Mouse (Mus musculus) left cerebral cortex, postnatal 36 days (tissue): ENCODE results near the gene Fam213b. TPM values are rescaled to one million over a fixed set of nuclear protein-coding genes. Genes with fewer than 3 reads are reported as not detected.

Experiments used
- DNase-seq, 2 experiments: peaks; one replicate each; pipeline ENCODE4 v3.0.0; 2021 to 2022; ENCODE audit warnings: low spot score in 2 of 2, mixed read lengths in 1 of 2
- intact Hi-C: fragments of 180-260 bp; cut with DNase I; formaldehyde crosslinking; loops from one replicate; pipeline ENCODE4 v1.15.1; 2025
- total RNA-seq, 2 experiments: library from RNA; stranded (reverse); gene quantifications; 2 replicates each; pipeline ENCODE4 v1.2.3; 2021

Gene Fam213b
- total RNA-seq, 2 experiments from 2014 or later = 51.1 to 68.5 TPM

DNA sequence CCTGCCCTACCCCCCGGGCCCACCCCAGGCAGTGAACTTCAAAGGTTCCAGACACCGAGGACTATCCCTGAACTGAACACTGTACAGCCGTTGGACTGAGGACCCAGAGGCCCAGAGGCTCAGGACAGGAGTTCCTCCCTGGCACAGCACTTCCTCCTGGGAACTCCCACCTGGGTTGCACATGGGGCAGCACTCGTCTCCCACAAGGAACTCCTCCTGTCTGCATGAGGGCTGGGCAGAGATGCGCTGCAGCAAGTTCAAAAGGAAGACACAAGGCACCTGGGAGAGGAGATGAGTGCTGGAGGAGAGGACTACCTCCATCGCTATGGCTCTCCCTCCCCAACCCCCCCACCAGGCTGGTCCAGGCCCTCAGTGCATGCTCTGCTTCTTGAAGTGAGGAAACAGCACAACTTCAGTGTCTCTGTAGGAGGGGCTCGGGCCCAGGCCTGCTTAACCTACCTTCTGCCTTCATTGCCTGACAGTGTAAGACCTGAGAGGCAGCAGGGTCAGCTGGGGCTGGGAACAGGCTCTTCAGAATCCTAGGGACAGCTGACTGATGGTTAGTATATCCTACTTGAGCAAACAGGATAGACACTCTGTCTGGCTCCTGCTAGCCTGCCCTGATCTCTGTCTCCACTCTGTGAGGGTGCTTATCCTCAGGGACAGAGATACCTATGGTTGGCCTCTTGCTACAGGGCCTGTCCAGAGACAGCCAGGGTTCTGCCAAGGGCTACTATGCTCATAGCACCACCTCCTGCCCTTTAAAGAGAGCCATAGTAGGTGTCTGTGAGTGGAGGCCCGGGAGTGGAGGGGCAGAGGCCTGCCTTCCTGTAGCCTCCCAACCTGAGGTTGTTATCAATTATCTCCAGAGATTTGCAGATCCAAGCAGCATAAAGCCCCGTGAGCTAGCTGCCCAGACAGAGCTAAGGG lies 28.3 kb upstream of the Fam213b start:
- intact Hi-C loops = no loop called here
- DNase-seq = no peak

DNA sequence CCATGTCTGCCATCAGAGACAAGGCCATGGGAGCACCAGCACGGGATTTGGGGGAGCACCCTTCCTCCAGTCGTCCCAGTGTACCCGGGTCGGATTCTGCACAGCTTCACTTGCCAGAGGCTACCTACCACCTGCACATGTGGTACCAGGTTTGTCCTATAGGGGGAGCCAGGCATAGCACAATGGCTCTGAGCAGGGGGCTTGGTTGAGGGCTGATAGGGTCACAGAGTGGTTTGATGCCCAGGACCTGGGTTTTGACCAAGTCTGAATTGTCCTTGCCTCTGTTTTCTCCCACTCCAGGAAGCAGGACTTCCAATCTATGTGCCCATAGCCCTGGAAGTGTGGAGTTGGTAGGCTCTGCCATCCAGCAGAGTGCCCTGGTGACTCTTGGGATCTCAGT lies 26.5 kb upstream of the Fam213b start:
- DNase-seq = no peak
- intact Hi-C loops = no loop called here

DNA sequence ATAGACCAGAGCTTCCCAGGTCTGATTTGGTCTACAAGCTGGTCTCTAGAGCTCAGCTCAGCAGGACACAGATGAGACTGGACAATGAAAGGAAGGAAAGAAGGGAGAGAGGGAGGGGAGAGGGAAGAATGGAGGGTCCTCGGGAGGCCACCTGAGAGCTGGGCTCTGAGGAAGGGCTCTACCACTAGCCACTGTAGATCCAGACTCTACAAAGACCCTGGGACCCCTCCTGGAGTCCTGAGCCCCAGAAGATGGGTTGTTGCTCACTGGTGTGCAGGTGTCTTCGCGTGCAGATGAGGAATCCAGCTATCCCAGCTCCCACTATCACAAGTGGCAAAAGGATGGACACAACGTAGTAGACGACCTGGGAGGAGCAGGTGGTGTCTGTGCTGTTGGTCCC lies 24.0 kb upstream of the Fam213b start:
- intact Hi-C loops = no loop called here
- DNase-seq = no peak

DNA sequence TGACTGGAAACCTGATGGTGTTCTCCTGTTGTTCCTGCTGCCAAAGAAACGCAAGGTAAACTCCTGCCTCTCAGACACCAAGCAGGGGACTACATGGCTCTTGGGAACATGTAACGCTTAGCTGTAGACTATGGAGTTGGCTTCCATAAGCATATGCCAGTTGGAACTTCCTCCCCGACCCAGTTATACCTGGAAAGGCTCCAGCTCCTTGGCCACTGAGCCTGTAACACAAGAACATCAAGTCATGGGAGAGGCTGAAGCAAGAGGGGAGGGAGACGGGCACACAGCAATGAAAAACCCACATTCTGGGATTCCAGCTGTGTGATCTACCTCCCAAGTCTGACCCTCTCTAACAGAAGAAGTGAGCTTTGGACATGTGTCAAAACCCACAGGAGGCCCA lies 23.4 kb upstream of the Fam213b start:
- no peak for DNase-seq
- intact Hi-C loops = no loop called here

DNA sequence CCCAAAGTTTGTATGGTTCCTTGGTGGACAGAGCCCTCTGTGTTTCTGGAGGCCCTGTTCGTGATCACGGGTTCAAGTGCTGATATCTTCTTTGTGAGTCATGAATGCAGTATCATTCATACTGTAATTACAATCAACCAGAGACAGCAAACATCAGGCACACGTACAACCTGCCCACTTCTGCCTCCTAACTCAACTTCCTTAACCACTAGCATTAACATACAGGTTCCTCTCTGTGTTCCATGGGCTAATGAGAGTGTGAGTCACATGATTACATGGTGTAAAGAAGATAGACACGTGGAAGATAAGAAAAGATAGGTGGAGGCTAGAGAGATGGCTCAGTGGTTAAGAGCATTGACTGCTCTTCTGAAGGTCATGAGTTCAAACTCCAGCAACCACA lies 17.7 kb upstream of the Fam213b start:
- DNase-seq = no peak
- intact Hi-C loops = no loop called here

DNA sequence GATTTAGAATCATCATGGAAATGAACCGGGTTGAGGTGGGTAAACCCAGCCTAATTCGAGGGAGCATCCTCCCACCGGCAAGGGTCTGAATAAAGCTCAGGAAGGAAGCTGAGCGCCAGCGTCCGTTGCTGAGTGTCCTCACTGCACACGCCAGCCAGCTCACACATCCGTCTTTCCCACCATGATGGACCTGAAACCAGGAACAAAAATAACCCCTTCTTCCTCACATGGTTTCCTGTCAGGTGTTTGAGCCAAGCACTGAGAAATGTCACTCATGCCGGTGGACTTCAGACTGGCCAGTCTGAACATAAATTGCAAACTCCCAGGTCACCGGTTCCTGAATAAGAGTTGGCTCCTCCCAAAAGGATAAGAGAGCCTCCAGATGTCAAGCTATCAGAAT lies 16.4 kb upstream of the Fam213b start:
- intact Hi-C loops = no loop called here
- DNase-seq = no peak

DNA sequence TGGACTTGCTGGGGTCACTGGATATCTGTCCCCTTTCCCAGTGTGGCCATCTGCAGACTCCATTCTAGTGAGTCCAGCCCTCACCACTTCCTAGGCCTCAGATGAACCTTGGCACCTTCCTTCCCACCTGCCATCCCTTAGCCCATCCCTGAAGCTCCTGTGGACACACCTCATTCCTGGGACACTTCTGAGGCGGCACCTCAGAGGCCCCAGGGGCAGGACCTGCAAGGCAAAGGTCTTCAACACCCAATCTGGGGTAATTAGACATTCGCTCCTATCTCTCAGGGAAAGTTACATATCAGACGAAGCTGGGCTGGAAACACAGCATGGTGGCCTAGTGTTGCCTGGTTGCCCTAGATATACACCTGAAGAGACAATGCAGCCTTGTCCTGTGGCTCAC lies 15.8 kb upstream of the Fam213b start:
- DNase-seq = no peak
- intact Hi-C loops = loop anchor here (5.0 kb wide), 1 partner anchor 42 kb away; no protein-coding TSS in a partner anchor

DNA sequence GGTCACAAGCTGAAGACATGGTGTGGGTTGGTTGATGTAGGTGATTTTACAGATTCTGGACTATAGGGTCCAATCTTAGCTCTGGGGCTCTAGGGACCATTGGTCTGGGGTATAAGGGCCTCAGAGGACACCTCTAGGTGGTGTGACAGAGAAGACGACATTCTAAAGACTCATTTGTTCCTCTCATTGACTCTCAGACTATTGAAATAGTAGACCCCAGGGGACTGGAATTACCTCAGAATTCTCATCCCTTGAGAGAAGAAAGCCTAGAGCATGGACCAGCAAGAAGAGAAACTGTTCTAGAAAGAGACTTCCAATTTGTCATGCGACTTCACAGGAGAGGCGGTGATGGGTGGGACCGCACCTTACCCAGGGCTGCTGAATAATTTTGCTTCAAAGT lies 15.3 kb upstream of the Fam213b start:
- intact Hi-C loops = loop anchor here (5.0 kb wide), 1 partner anchor 42 kb away; no protein-coding TSS in a partner anchor

DNA sequence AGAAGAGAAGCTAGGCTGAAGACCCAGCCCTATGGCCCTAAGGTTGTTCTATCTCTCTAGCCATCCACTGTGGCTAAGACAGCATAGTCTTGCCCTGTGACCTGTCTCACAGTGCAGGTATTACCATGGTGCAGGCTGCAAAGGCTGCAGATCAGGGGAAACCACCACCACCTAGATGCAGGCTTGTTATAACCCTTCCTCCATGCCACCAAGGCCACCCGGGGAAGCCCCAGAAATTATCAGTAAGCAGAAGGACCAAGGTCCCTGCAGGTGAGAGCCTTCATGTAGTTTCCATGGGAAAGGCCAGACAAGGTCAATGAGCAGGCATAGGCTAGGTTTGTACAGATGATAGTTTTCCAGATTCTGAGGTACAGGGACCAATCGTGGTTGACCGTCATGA lies 14.9 kb upstream of the Fam213b start:
- intact Hi-C loops = loop anchor here (5.0 kb wide), 1 partner anchor 42 kb away; no protein-coding TSS in a partner anchor
- DNase-seq = no peak

More for the DNA sequence above, 15.3 kb upstream of the Fam213b start:
- DNase-seq = no peak

DNA sequence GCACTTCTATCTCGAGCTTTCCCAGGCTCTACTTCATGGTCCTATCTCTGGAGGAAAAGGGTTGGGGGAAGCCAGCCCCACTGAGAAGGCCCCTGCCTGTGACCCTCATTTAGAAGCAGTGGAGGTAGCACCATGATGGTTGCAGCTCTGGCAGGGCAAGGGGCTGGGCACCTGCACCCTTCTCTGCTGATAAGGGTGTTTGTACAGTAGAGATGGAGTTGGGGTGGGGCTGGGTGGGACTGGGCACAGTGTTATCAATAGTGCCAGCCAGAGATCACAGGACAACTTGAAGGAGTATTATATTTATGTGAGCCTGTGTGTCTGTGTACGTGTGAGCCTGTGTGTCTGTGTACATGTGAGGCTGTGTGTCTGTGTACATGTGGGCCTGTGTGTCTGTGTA lies 12.7 kb upstream of the Fam213b start:
- DNase-seq = no peak
- intact Hi-C loops = loop anchor here (5.0 kb wide), 1 partner anchor 39 kb away; no protein-coding TSS in a partner anchor

DNA sequence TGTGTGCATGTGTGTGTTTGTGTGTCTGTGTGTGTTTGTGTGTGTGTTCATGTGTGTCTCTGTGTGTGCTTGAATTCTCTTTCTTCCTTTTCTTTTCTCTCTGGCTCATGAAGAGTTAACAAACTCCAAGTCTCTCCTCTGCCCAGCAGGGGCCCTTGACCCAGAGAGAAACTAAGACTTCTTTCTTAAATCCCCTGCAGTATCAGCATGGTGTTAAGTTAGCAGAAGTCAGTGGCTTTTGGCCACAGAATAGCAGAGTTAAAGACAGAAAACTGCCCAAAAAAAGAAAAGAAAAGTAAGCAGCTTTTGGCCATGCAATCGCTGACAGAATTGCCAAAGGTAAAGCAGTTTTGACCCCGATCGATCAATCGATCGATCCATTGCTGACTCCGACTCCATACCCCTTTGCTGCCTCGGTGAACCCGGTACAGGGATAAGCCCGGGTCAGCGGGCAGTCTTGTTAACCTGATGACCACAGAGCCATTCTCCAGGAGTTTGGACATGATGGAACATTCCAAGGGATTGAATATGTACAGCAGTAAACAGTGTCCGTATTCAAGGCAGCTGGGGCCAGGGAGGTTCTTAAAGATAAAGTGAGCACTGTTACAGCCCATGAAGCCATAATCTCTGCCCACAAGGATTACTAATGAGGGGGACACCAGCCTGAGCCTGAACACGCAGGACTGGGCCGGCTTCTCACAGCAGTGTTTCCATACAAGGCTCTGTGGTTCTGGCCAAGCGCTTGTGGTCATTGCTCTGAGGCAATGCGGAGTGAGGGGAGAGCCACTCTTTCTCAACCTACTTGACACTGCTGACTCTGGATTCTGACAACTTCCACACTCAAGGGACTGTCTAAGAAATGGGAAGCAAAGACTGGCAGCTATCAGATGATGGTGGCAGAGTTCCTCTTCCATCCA lies 11.9 kb upstream of the Fam213b start:
- DNase-seq = no peak
- intact Hi-C loops = loop anchor here (5.0 kb wide), 1 partner anchor 39 kb away; no protein-coding TSS in a partner anchor

DNA sequence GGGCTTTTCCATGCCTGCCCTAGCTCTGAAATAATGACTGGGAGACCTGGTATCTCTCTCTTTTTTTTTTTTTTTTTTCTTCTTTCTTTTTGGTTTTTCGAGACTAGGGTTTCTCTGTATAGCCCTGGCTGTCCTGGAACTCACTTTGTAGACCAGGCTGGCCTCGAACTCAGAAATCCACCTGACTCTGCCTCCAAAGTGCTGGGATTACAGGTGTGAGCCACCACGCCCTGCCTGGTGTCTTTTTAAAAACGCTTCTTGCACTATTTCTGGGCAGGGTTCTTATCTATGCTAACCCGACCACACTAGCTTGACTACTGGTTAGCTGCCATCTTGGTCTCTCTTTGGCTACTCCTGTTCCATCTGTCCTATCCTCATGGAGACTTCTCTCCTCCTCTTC lies 9.6 kb upstream of the Fam213b start:
- DNase-seq = no peak
- intact Hi-C loops = no loop called here

DNA sequence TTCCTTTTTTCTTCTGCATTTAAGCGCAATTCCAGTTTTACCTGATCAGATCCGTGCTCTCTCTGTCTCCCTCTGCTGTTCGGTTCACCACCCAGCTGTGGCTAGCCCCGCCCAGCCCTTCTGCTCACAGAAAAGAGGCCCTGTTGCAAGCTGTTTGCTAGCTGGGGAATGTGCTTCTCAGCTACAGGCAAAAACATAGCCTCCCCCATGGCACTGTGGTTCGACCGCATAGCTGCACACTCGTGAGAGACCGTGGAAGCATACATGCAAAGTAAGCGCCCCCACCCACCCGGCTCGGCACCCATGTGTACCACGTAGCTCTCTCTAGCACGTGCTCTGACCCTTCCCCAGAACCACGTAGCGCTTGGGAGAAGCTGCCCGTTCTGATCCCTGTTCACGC lies 8.9 kb upstream of the Fam213b start:
- intact Hi-C loops = no loop called here
- DNase-seq = peak; percentile 43 to 50

DNA sequence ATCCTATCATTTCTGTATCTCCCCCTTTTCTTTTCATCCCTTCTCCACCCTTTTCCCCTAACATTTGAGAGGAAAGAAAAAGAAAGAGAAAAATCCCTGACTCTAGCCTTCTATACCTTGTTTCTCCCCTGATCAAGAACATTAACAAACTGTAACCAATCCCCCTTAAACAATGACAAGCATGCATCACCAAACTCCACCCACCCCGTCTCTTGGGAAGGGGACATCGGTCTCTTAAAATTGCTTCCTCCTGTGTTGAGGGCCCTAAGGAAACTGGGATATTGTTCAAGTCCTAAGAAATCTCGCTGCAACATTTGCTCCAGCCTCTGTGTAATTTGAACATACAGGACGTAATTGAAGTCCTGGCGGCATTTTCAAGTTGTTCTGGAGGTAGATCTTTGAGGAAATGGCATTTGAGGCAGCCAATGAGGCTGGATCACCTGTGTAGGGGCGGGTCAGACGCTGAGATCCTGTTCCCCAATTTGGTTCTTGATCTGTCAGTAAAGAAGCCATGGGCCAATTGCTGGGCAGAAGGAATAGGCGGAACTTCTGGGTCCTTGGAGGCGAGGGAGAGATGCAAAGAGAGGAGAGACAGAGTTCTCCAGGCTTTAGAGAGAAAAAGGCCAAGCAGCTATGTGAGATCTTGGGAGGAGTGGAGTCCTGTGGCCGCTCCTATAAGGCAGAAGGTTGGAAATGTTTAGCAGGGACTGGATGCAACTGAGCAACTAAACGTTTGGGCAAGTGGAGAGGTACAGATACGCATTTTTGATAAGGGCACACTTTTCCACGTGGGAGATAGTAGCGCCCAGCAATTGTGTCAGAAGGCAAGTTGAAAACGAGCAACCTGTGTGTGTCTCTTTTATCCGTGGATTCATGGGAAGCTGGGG lies 5.5 kb upstream of the Fam213b start:
- intact Hi-C loops = no loop called here
- peak; percentile 81 for DNase-seq

DNA sequence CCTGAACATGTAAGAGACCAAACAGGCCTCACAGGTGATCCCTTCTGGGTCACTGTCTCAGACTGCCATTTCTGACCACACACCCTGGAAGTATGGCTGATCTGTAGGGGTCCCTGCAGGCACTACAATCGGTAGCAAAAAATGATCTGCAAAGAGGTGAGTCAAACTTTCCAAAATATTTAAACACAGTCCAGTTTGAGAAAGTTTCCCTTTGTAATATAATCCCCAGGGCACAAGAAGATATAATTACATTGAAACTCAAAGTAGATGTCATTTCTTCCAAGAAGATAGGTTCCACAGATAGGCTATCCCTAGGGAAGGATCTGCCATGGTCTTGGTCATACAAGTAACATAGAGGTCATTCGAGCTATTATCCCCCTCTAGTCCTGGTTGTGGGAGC lies 3.4 kb upstream of the Fam213b start:
- intact Hi-C loops = no loop called here
- no peak for DNase-seq

DNA sequence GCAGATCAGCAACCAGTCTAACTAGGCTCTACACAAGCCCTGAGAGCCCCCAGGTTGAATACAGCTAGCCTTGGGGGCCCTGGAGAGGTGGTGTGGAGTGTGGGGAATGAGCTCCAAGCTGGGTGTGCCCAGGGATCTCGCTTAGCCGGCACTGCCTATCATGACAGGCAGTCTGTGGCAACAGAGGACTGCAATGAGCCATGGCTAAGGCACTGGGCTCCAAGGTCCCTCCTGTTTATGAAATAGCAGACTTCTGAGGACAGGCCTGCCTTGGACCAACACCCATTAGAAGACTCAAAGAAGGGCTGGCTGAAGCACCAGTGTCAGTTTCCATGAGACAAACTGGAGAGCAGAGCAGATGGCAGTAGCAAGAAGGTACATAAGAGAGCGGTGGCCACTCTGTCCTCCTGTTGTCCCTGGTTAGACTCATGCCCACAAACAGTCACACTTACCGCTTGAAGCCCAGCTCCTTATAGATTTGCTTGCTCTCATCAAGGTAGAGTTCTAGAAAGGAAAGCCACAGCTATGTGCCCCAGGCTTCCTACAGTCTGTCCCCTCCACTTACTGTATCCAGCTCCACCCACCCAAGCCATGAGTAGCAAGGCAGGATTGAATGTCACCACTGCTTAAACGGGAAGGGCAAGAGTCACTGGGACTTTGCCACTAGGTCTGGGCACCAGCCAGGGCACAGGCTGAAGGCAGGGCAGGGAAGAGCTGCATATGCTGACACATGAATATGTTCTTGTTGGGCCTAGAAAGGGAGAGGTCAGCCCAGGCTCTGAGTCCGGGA lies 1.1 kb downstream of the Fam213b start:
- no peak for DNase-seq
- intact Hi-C loops = no loop called here

DNA sequence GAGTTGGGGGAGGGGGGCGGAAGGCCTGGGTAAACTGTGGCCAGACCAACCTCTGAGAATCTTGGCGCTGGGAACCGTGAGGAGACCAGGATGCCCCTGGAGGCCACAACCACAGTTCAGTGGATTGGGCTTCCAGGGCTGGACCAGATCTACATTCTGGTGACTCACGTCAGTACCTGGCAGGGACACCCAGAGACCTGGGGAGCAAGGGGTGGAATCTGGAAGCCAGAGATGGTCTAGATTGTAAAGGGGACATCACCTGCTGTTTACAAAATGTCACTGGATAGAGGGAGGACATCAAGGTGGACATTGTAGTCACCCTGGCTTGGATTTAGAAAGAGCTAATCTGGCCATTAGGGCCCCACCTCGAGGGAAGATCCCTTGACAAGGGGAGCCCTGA lies 3.4 kb downstream of the Fam213b start:
- DNase-seq = no peak
- intact Hi-C loops = no loop called here

DNA sequence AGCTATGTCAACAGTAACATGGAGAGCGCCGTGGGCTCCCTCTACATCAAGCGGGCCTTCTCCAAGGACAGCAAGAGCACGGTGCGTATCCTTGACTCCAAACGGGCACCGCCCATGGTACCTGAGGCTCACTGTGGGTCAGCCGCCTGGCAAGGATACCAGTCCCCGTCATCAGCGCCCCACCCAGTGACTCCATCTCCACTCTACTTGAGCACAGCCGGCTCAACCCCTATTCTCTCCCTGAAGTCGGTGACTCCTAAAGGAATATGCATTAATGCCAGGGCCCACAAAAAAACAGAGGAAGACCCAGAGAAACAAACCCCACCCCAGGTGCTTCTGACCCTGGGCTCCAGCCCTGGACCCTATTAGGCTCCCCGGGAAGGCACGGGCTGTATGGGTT lies 8.0 kb downstream of the Fam213b start:
- DNase-seq = no peak
- intact Hi-C loops = no loop called here
